Mouse (Mus musculus) kidney, embryonic 14.5 days (tissue): Measurements from ENCODE around the gene Adam10. TPM values are rescaled to one million over a fixed set of nuclear protein-coding genes. Genes with fewer than 3 reads are reported as not detected.

Experiments
- ATAC-seq: fragments of 200-750 bp; cut with Nextera tagmentation; 2 replicates; pipeline ENCODE4 v1.8.0; 2017; ENCODE audit warnings: moderate number of reproducible peaks, mild to moderate bottlenecking, moderate TSS enrichment, moderate library complexity; ENCODE audit not compliant: low FRiP score, low TSS enrichment
- H3K27ac ChIP-seq: fragments of 300-500 bp; sonication (generic); 2 replicates; pipeline ENCODE4 v1.5.1; 2014; ENCODE audit warnings: low read depth, mild to moderate bottlenecking, low read length, moderate library complexity, mixed read lengths
- H3K27me3 ChIP-seq: fragments of 300-500 bp; sonication (generic); 2 replicates; pipeline ENCODE4 v1.6.1; 2014; ENCODE audit warnings: mild to moderate bottlenecking, low read length; ENCODE audit not compliant: control insufficient read depth, insufficient read depth
- H3K36me3 ChIP-seq: fragments of 300-500 bp; sonication (generic); 2 replicates; pipeline ENCODE4 v1.6.1; 2014; ENCODE audit warnings: low read length, mixed read lengths; ENCODE audit not compliant: control insufficient read depth, insufficient read depth
- H3K4me1 ChIP-seq: fragments of 300-500 bp; sonication (generic); 2 replicates; pipeline ENCODE4 v1.6.1; 2014; ENCODE audit warnings: low read length, mixed read lengths; ENCODE audit not compliant: control insufficient read depth, insufficient read depth
- H3K4me2 ChIP-seq: fragments of 300-500 bp; sonication (generic); replicated peaks from 2 replicates; pipeline ENCODE4 v1.6.1; 2014; ENCODE audit warnings: low read depth, mild to moderate bottlenecking, low read length
- H3K4me3 ChIP-seq: fragments of 300-500 bp; sonication (generic); 2 replicates; pipeline ENCODE4 v1.5.1; 2014; ENCODE audit warnings: mild to moderate bottlenecking, low read length
- H3K9ac ChIP-seq: fragments of 300-500 bp; sonication (generic); 2 replicates; pipeline ENCODE4 v1.6.1; 2014; ENCODE audit warnings: low read depth, mild to moderate bottlenecking, low read length, moderate library complexity
- H3K9me3 ChIP-seq: fragments of 300-500 bp; sonication (generic); 2 replicates; pipeline ENCODE4 v1.6.1; 2016; ENCODE audit warnings: low read length; ENCODE audit not compliant: control insufficient read depth
- WGBS: fragments of 180-500 bp; shearing (Covaris S2); extraction: QIAGEN DNeasy Blood & Tissue Kit; methylation state at CpG from one replicate; pipeline ENCODE4 v1.1.7; 2014; 5-methylcytosine and 5-hydroxymethylcytosine counted together
- polyA plus RNA-seq: library from polyadenylated mRNA; unstranded; fragments of >200 nt; fragmentation: Nextera tagmentation; extraction: Ambion mirVana; gene quantifications from 2 replicates; pipeline ENCODE4 v1.2.1, GENCODE M21; 2014

Adam10 gene
- polyA plus RNA-seq, 1 experiment from 2014 or later, result 83.1 TPM

DNA sequence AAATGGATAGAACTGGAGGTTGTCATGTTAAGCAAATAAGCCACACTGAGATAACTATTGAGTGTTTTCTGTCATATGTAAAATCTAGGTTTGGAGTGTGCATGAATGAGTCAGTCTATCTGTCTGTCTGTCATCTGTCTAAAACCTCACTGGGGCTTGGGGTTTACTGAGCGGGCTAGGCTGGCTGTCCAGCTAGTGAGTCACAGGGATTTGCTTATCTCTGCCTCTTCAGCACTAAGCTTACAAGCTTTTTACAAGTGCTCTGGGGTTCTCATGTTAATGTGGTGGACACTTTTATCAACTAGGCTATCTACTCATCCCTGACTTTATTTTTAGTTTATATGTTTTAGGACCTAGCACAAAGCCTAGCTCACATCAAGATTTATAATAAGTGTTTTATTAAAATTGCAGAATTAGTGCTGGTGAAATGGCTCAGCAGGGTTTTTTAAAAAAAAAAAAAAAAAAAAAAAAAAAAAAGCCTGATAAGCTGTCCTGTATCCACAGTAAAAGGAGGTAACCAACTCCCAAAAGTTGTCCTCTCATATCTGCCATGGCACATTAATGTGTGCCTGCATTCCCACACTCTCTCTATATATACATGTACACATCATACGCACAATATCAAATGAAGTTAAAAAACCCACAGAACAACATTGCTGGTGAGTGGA, 9.6 kb downstream of the Adam10 start:
- no peaks in the 10 kb centered on the region for H3K36me3 ChIP-seq
- no peak overlapping the region for H3K27ac ChIP-seq
- H3K9me3 ChIP-seq, result no peaks in the 10 kb centered on the region
- H3K4me2 ChIP-seq, result no peak overlapping the region
- ATAC-seq, result no peak
- no peak overlapping the region for H3K9ac ChIP-seq
- no peaks in the 10 kb centered on the region for H3K4me1 ChIP-seq
- no peaks in the 10 kb centered on the region for H3K27me3 ChIP-seq
- no peak overlapping the region for H3K4me3 ChIP-seq
- WGBS, result 92% methylated on average over 2 of the region's 2 CpGs

DNA sequence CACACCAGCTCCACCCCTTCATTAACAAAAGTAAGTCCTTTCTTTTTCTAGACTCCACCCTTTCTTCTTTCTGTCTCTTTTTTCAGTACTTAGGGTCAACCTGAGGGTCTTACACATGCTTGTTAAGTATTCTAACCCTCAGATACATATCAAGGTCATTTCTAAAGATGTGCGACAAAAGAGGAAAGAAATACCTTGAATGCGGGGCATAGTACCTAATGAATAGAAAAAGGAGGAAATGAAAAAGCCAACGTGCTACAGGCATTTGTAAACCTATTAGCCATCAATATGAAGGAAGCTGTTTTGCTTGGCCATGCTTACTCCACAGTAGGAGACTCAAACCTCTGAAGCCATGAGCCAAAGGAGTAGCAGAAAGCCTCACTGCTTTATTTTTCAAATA, 11.1 kb downstream of the Adam10 start:
- H3K4me2 ChIP-seq, result no peak overlapping the region
- H3K9me3 ChIP-seq, result no peaks in the 10 kb centered on the region
- H3K27ac ChIP-seq, result no peak overlapping the region
- H3K4me1 ChIP-seq, result no peaks in the 10 kb centered on the region
- no peaks in the 10 kb centered on the region for H3K27me3 ChIP-seq
- no peak overlapping the region for H3K4me3 ChIP-seq
- 79% methylated on average over 3 of the region's 3 CpGs for WGBS
- H3K36me3 ChIP-seq, result no peaks in the 10 kb centered on the region
- no peak for ATAC-seq
- H3K9ac ChIP-seq, result no peak overlapping the region

DNA sequence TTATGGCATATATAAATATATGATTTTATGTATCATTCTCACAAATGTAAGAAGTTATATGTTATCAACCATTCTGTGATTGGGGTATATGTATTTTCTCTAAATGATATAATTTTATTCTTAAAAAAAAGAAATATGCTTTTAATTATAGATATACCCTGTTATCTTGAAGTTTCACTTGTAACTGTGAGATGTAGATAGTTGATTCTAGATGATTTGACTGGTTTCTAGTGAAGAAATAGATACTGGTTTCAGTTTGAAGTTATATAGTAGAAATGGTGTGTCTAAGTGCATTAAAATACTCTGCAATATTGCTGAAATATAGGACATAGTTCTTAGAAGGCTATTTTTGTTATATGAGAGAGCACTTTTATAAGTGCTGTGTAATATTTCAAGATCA, 11.8 kb downstream of the Adam10 start:
- Histone ChIP-seq H3K9ac (no peak overlapping the region), H3K4me1 (no peaks in the 10 kb centered on the region), H3K4me3 (no peak overlapping the region), H3K27ac (no peak overlapping the region), H3K4me2 (no peak overlapping the region), H3K27me3 (no peaks in the 10 kb centered on the region), H3K36me3 (no peaks in the 10 kb centered on the region), H3K9me3 (no peaks in the 10 kb centered on the region)
- ATAC-seq, result no peak

DNA sequence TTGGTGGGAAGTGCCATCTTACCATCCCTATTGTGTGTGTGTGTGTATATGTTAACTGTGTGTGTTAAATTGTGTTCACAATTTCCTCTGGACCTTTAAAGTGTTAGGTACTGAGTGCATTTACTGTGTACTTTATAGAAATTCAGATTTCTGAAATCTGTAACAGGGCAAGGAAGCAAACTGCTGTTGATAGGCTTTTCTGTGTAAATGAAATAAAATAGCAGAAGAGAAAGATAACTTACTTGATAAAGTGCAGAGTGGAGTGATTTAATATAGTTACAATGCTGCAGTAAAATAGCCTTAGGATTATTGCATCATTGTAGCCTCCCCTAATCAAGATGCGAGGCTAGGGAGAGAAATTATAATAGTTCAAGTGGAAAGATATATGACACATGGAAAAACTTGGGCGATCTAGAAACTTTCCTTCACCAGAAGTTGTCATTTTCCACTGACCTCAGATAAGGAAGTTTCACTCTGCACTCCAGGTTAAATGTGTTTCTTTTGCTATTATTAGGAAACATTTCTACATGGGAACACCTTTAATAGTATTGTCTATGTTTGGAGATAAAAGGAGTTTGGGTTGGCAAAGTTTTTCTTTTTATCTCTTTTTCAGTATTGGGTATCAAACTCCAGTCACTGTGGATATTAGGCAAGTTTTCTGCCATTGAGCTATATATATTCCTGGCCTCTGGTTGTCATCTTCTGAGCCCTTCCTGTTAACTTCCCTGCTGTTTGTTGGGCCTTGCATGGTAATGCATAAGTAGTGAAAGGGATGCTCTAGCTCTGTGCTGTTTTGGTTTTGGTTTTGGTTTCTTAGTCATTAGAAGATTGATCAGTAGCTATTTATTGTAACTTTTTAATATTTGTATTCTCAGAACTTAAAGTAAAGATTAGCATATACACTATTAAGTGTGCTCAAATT, 13.2 kb downstream of the Adam10 start:
- 59% methylated on average over 2 of the region's 2 CpGs for WGBS
- Histone ChIP-seq H3K27me3 (no peaks in the 10 kb centered on the region), H3K4me2 (no peak overlapping the region), H3K4me3 (no peak overlapping the region), H3K27ac (no peak overlapping the region), H3K9ac (no peak overlapping the region), H3K36me3 (no peaks in the 10 kb centered on the region), H3K4me1 (no peaks in the 10 kb centered on the region), H3K9me3 (no peaks in the 10 kb centered on the region)
- no peak for ATAC-seq

DNA sequence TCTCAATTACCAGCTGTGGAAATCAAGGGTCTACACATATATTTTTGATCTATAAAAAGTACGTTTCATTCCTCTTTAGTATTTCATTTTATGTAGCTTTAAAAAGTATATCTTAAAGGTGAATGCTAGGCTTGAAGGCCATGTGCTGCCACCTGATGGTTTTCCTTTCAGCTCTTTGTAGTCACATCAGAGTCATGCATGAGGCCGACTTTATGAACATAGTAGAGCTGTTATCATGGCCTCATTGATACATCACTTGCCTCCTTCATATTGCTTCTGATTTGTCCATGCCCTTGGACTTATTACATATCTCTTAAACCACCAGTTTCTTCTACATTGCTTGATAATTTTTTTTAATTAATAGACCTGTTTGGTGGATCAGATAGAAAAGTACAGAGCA, 16.9 kb downstream of the Adam10 start:
- H3K27me3 ChIP-seq, result no peaks in the 10 kb centered on the region
- WGBS, result 96% methylated on average over 2 of the region's 2 CpGs
- no peak overlapping the region for H3K4me2 ChIP-seq
- H3K9ac ChIP-seq, result no peak overlapping the region
- no peak overlapping the region for H3K27ac ChIP-seq
- no peak overlapping the region for H3K4me3 ChIP-seq
- H3K4me1 ChIP-seq, result no peaks in the 10 kb centered on the region
- ATAC-seq, result no peak
- no peaks in the 10 kb centered on the region for H3K9me3 ChIP-seq
- H3K36me3 ChIP-seq, result no peaks in the 10 kb centered on the region

DNA sequence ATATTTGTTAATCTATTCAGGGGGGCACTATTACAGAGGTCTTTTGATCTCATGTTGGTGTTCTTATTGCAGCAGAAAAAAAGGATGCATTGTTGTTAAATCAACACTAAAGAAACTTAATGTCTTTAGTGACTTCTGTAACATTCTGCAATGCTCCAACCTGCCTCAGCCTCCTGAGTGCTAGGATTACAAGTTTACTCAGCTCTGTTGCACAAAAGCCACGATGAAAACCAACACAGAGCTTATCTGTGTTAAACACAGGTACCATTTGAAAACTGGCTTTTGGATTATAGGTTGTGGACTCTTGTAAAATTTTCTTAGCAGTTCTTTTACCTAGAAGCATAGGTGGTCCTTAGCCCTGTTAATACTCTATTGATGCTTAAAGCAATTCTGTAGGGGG, 19.3 kb downstream of the Adam10 start:
- Histone ChIP-seq H3K9me3 (no peaks in the 10 kb centered on the region), H3K4me2 (no peak overlapping the region), H3K36me3 (no peaks in the 10 kb centered on the region), H3K27me3 (no peaks in the 10 kb centered on the region), H3K4me1 (no peaks in the 10 kb centered on the region), H3K27ac (no peak overlapping the region), H3K9ac (no peak overlapping the region), H3K4me3 (no peak overlapping the region)
- WGBS, result 85% methylated on average over 1 of the region's 1 CpGs
- no peak for ATAC-seq

DNA sequence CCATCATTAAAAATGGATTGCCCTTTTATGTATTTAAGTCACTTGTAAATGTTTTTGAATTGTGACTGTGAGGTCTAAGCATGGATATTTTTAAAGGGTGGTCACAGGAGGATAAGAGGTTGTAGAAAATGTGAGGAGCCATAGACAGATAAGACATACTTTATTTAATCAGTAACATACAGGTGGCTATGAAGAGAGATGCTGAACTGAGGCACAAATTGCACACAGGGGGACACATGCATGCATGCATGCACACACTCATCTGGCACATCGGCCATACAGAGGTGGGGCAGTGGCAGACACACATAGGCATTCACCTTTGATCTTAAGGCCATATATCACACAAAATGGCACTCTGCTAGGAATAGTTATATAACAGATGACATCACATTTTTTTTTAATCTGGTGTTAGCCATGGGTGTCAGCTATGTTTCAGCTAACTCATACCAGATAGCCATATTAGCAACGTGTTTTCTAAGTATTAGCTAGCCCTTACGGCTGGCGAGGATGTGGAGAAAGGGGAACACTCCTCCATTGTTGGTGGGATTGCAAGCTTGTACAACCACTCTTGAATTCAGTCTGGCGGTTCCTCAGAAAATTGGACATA, 24.9 kb downstream of the Adam10 start:
- Histone ChIP-seq H3K4me2 (no peak overlapping the region), H3K4me1 (no peaks in the 10 kb centered on the region), H3K36me3 (peaks cover 3% of the 10 kb centered on the region; the same call in 1 of the 2 replicates), H3K9me3 (no peaks in the 10 kb centered on the region), H3K4me3 (no peak overlapping the region), H3K27ac (no peak overlapping the region), H3K9ac (no peak overlapping the region), H3K27me3 (no peaks in the 10 kb centered on the region)
- ATAC-seq, result no peak
- WGBS, result 94% methylated on average over 5 of the region's 5 CpGs

DNA sequence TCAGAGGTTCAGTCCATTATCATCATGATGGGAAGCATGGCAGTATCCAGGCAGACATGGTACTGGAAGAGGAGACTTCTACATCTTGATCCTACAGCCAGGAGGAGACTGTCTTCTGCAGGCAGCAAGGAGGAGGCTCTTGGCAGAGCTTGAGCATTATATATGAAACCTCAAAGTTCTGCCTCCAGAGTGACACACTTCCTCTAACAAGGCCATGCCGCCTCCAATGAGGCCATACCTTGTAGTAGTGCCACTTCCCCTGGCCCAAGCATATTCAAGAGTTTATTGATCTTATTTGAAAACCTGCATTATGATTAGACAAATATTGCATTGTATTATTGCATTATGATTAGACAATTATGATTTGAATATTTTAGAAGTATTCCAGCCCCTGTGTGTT, 27.6 kb downstream of the Adam10 start:
- Histone ChIP-seq H3K27me3 (no peaks in the 10 kb centered on the region), H3K9me3 (no peaks in the 10 kb centered on the region)

DNA sequence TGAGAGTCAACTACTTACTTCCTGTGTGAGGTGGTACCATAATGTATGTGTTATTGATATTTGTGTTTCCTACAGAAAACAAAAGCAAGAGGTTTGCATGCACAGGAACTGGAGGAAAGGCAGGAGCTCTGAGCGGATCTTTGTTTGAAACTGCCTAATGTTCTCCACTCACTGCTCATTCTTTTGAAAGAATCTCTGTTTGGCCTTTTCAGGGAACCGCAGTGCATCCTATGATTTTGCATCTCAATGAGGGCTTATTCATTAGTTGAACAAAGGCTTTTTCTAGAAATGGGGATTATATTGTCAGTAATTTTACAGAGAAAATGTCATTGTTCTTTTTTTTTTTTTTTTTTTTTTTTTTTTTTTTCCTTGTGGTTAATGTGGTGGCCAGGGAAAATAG, 50.7 kb downstream of the Adam10 start:
- H3K9me3 ChIP-seq, result no peaks in the 10 kb centered on the region
- ATAC-seq, result no peak
- H3K36me3 ChIP-seq, result 0 out of 2 replicates have a peak, but pooled peaks cover 2% of the 10 kb centered on the region
- H3K4me1 ChIP-seq, result no peaks in the 10 kb centered on the region
- H3K9ac ChIP-seq, result no peak overlapping the region
- no peak overlapping the region for H3K27ac ChIP-seq
- 89% methylated on average over 2 of the region's 2 CpGs for WGBS
- no peak overlapping the region for H3K4me3 ChIP-seq
- H3K27me3 ChIP-seq, result no peaks in the 10 kb centered on the region
- no peak overlapping the region for H3K4me2 ChIP-seq

More for the DNA sequence above, 27.6 kb downstream of the Adam10 start:
- ATAC-seq, result no peak
- Histone ChIP-seq H3K27ac (no peak overlapping the region), H3K4me3 (no peak overlapping the region), H3K36me3 (peaks cover 3% of the 10 kb centered on the region; the same call in 1 of the 2 replicates), H3K4me1 (no peaks in the 10 kb centered on the region), H3K9ac (no peak overlapping the region), H3K4me2 (no peak overlapping the region)
- 91% methylated on average over 1 of the region's 1 CpGs for WGBS
